Mouse (Mus musculus): ENCODE results near the gene Myh1. TPM values are rescaled to one million over a fixed set of nuclear protein-coding genes. Genes with fewer than 3 reads are reported as not detected.

Myh1 gene
- polyA plus RNA-seq (2015; fragmentation: Nextera tagmentation; extraction: Ambion mirVana), result 0.06 and 0.09 TPM in 2 replicates

DNA sequence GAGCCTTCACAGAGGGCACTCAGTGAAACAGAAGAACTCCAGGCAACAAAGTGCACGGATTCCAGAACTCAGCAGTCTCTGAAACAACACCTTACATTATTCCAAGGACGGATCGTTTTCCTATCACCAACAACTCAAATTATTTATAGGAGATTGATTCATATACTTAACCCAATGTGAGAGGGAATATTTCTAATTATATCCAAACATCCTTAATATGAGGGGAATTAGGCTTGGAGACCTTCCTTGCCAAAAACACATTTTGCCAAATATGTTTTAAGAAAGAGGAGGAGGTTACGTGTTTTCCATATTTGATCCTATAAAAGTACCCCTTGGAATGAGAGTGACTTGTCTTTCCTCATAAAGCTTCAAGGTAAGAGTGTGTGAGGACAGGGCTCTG, at the start of gene Myh1:
Gene Myh1, plus strand, starts transcription at position 301 of the 400 bp plus-strand sequence.
- no peak within 1 kb of the TSS for H3K4me2 ChIP-seq
- no peak for ATAC-seq (ENCODE audit: insufficient read depth)

DNA sequence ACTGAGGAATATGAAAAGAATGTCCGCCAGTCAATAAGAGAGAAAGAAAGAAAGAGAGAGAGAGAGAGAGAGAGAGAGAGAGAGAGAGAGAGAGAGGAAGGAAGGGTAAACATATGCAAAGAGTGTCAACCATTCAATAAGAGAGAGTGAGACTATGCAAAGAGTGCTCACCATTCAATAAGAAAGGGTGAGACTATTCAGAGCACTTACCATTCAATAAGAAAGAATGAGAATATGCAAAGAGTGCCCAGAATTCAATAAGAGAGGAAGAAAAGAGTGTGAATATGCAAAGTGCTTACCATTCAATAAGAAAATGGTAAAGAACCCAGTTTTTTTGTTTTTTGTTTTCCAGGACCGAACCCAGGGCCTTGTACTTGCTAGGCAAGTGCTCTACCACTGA, 49.6 kb upstream of the Myh1 start:
- WGBS (ENCODE audit: insufficient replicate concordance), result 59% methylated on average over 2 of the region's 2 CpGs
- no peak overlapping the region for H3K4me2 ChIP-seq
- no peak for ATAC-seq (ENCODE audit: insufficient read depth)

More for the DNA sequence above, at the start of gene Myh1:
- H3K27me3 ChIP-seq, result no peaks in the 10 kb centered on the region
- no peak within 1 kb of the TSS for H3K9ac ChIP-seq
- H3K36me3 ChIP-seq (replicated peaks), result no peaks in the 10 kb centered on the region
- no peak within 1 kb of the TSS for H3K27ac ChIP-seq (replicated peaks)
- no peaks in the 10 kb centered on the region for H3K9me3 ChIP-seq (replicated peaks)
- WGBS (ENCODE audit: insufficient replicate concordance), result 54% methylated on average over 4 of the region's 4 CpGs
- H3K4me1 ChIP-seq (replicated peaks), result no peaks in the 10 kb centered on the region
- H3K4me3 ChIP-seq (replicated peaks), result no peak within 1 kb of the TSS

DNA sequence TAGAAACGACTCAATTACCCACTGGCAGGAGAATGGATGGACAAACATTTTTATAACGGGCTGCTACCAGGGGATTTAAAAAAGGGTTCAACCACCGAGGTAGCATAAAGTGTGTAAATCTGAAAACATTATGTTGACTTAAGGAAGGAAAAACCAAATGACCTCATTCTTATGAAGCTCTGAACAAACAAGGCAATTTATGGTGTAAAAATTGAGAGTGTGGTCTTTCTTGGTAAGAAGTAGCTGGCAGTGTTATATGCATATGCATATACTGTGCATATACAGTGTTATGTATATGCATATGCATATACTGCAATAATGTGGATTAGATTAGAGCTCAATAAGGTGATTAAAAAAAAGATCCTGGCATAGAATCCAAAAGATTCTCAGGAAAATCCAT, 48.7 kb upstream of the Myh1 start:
- 54% methylated on average over 3 of the region's 3 CpGs for WGBS (ENCODE audit: insufficient replicate concordance)
- H3K4me1 ChIP-seq (replicated peaks), result no peaks in the 10 kb centered on the region
- no peak overlapping the region for H3K4me2 ChIP-seq
- no peak for ATAC-seq (ENCODE audit: insufficient read depth)
- H3K9ac ChIP-seq, result no peak overlapping the region
- H3K27me3 ChIP-seq, result no peaks in the 10 kb centered on the region
- no peak overlapping the region for H3K4me3 ChIP-seq (replicated peaks)
- no peak overlapping the region for H3K27ac ChIP-seq (replicated peaks)
- H3K9me3 ChIP-seq (replicated peaks), result no peaks in the 10 kb centered on the region
- no peaks in the 10 kb centered on the region for H3K36me3 ChIP-seq (replicated peaks)

More for the DNA sequence above, 49.6 kb upstream of the Myh1 start:
- no peak overlapping the region for H3K9ac ChIP-seq
- H3K27ac ChIP-seq (replicated peaks), result no peak overlapping the region
- no peaks in the 10 kb centered on the region for H3K36me3 ChIP-seq (replicated peaks)
- no peaks in the 10 kb centered on the region for H3K9me3 ChIP-seq (replicated peaks)
- no peak overlapping the region for H3K4me3 ChIP-seq (replicated peaks)
- no peaks in the 10 kb centered on the region for H3K27me3 ChIP-seq
- no peaks in the 10 kb centered on the region for H3K4me1 ChIP-seq (replicated peaks)

DNA sequence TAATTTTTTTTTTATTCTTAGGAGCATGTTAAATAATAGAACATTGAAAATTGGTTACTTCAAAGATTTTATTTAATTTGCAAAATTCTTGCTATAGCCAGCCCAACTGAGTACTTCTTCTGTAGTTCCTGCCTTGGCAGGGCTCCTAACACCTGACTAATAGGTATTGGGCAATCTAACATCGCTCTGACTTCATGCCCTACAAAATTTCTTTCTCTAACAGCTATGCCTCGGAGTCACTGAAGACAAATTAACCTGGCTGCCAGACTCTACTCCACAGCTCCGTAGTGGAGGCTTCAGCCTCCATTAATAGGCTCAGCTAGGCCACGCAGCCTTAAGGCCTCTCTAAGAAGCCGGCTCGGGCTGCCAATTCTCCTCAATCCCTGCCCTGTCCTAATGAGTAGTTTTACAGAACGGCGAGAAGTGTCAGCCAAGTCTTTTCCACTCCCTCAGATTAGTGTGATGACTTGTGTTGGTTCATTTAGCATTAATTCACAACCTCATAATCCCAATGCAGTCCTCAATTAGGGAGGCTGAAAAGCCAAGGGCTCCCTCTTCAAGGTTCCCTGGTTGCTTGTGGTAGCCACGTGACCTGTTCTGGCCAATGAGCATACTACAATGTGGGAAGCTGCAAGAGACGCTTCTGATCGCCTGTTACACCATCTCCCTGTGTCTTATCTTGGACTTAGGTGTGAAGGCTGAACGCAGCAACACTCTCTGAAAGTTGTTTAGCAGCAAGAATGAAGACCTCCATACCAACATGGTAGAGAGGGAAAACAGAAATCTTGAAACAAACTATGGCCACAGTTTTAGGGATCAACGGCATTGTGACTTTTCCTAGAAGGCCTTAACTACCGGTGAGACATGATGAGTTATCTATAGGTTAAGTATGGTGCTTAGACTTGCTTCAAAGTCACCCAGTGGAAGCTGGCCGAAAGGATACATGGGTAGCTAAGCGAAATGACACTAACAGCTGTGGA, 47.9 kb upstream of the Myh1 start:
- no peaks in the 10 kb centered on the region for H3K9me3 ChIP-seq (replicated peaks)
- no peaks in the 10 kb centered on the region for H3K4me1 ChIP-seq (replicated peaks)
- no peaks in the 10 kb centered on the region for H3K27me3 ChIP-seq
- no peak overlapping the region for H3K4me2 ChIP-seq
- H3K36me3 ChIP-seq (replicated peaks), result no peaks in the 10 kb centered on the region
- H3K4me3 ChIP-seq (replicated peaks), result no peak overlapping the region
- 67% methylated on average over 16 of the region's 16 CpGs for WGBS (ENCODE audit: insufficient replicate concordance)
- H3K27ac ChIP-seq (replicated peaks), result no peak overlapping the region
- H3K9ac ChIP-seq, result no peak overlapping the region
- no peak for ATAC-seq (ENCODE audit: insufficient read depth)

DNA sequence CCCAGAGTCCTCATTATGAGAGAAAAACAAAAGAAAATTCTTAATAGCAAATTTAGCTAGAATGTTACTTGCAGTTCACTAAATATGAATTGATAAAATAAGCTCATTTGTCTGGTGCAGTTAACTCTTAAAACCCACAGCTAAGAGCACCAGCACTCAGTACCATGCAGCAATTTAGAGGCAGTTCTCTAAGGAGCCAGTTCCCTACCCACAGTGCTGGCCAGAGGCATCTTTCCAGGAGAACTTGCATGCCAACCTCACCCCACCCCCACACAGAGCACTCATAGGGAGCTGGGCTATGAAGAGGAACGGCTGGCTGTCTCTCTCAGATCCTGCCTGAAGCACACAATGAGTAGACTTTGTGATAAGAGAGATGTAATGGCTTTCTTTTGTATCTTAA, 46.7 kb upstream of the Myh1 start:
- Histone ChIP-seq H3K9ac (no peak overlapping the region), H3K9me3 (replicated peaks) (no peaks in the 10 kb centered on the region), H3K4me2 (no peak overlapping the region), H3K4me3 (replicated peaks) (no peak overlapping the region), H3K36me3 (replicated peaks) (no peaks in the 10 kb centered on the region), H3K27ac (replicated peaks) (no peak overlapping the region), H3K4me1 (replicated peaks) (no peaks in the 10 kb centered on the region), H3K27me3 (no peaks in the 10 kb centered on the region)
- WGBS (ENCODE audit: insufficient replicate concordance), result 30% methylated on average over 1 of the region's 1 CpGs
- no peak for ATAC-seq (ENCODE audit: insufficient read depth)

DNA sequence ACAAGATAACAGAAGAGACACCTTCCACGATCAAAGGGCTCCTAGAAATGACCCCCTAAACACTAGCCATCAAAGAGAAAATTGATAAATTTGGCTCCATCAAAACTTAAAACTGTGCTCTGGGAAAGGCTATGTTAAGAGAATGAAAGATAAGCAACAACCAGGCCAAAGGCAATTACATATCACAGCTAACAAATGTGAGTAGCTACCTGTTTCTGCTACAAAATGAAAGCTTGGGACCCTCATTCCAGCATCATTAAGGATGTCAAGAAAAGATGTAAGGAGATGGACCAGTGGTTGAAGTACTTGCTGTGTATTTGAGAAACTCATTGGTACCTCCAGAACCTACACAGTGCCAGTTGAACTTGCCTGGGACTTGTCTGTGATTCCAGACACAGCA, 46.0 kb upstream of the Myh1 start:
- Histone ChIP-seq H3K4me2 (no peak overlapping the region), H3K9ac (no peak overlapping the region)

DNA sequence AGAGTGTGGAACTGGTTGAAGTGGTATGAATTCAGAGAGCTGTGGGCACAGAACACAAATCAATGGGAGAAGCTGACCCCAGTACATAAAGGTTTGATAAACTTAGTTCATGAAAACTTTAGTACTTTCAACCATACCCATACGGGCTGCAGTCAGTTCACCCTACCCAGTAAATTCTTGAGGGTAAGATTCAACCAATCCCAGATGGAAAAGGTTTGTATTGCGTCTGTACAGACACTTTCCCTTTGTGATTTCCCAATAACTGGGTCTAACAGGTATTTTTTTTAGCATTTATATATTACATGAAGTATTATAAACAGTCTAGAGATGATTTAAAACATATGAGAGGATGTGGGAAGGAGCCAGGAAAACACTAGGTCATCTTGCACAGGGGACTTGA, 44.2 kb upstream of the Myh1 start:
- no peak overlapping the region for H3K9ac ChIP-seq
- no peak overlapping the region for H3K4me3 ChIP-seq (replicated peaks)
- no peak for ATAC-seq (ENCODE audit: insufficient read depth)
- H3K36me3 ChIP-seq (replicated peaks), result no peaks in the 10 kb centered on the region
- H3K9me3 ChIP-seq (replicated peaks), result no peaks in the 10 kb centered on the region
- H3K27me3 ChIP-seq, result no peaks in the 10 kb centered on the region
- 49% methylated on average over 2 of the region's 2 CpGs for WGBS (ENCODE audit: insufficient replicate concordance)
- no peak overlapping the region for H3K4me2 ChIP-seq
- H3K4me1 ChIP-seq (replicated peaks), result no peaks in the 10 kb centered on the region
- H3K27ac ChIP-seq (replicated peaks), result no peak overlapping the region

More for the DNA sequence above, 46.0 kb upstream of the Myh1 start:
- Histone ChIP-seq H3K27ac (replicated peaks) (no peak overlapping the region), H3K9me3 (replicated peaks) (no peaks in the 10 kb centered on the region), H3K4me3 (replicated peaks) (no peak overlapping the region), H3K27me3 (no peaks in the 10 kb centered on the region), H3K4me1 (replicated peaks) (no peaks in the 10 kb centered on the region), H3K36me3 (replicated peaks) (no peaks in the 10 kb centered on the region)
- WGBS (ENCODE audit: insufficient replicate concordance), result 50% methylated on average over 1 of the region's 1 CpGs
- no peak for ATAC-seq (ENCODE audit: insufficient read depth)

DNA sequence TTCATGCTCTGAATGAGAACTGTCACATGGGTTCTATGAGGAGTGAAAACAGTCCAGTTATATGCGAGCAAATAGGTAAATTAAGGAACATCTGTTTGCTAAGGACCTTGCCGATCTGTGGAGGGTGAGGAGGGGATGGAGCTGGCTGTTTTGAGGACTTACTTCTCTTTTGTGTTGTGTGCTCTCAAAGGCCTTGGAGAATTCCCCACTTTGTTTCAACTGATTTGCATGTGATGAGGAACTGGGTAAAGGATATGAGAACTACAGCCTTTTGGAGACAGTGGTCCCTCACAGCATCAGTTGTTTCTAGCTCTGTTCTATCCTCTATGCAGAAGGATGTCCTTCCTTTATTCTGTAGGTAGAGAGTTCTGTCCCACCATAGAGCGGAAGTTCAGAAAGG, 39.7 kb upstream of the Myh1 start:
- H3K4me1 ChIP-seq (replicated peaks), result no peaks in the 10 kb centered on the region
- H3K4me3 ChIP-seq (replicated peaks), result no peak overlapping the region
- H3K27me3 ChIP-seq, result no peaks in the 10 kb centered on the region
- H3K4me2 ChIP-seq, result no peak overlapping the region
- H3K9ac ChIP-seq, result no peak overlapping the region
- ATAC-seq (ENCODE audit: insufficient read depth), result no peak
- WGBS (ENCODE audit: insufficient replicate concordance), result 69% methylated on average over 3 of the region's 3 CpGs
- H3K36me3 ChIP-seq (replicated peaks), result no peaks in the 10 kb centered on the region
- no peaks in the 10 kb centered on the region for H3K9me3 ChIP-seq (replicated peaks)
- H3K27ac ChIP-seq (replicated peaks), result no peak overlapping the region

DNA sequence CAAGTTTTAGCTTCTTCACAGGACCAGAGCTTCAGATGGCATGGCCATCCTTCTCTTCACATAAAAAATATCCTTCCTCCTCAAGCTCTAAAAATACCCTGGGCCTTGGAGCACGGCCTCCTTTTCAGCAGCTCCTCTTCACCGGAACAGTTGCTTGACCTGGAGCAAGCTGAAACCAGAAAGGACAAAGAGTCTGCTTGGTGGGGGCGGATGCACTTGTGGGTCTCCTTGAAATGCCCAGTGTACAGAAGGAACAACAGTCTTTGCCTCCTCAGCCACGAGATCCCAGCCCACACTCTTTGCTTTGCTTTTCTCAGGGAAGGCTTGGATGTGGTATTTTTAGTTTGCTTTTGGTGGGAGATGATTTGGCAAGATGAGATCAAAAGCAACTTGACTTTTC, 36.2 kb upstream of the Myh1 start:
- no peaks in the 10 kb centered on the region for H3K36me3 ChIP-seq (replicated peaks)
- no peak overlapping the region for H3K4me3 ChIP-seq (replicated peaks)
- 66% methylated on average over 4 of the region's 4 CpGs for WGBS (ENCODE audit: insufficient replicate concordance)
- no peak overlapping the region for H3K27ac ChIP-seq (replicated peaks)
- no peaks in the 10 kb centered on the region for H3K27me3 ChIP-seq
- H3K9ac ChIP-seq, result no peak overlapping the region
- ATAC-seq (ENCODE audit: insufficient read depth), result no peak
- no peak overlapping the region for H3K4me2 ChIP-seq
- no peaks in the 10 kb centered on the region for H3K9me3 ChIP-seq (replicated peaks)
- no peaks in the 10 kb centered on the region for H3K4me1 ChIP-seq (replicated peaks)

DNA sequence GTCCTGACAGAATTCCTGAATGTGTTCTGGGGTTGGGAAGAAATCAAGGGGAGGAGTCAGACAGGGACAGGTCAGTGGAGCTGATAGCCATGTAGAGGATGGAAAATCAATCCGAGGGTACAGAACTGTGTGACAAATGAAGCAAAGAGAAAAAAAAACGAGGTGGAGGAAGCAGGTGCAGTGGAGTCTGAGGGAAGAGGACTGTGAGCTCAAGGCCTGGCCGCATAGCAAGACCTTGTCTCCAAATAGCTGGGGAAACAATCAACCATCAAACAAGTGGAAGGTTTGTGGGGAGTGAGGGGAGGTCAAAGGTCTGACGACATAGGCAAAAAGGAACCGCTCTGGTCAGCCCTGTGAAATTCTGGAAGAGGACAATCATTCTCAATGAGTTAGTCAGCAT, 35.0 kb upstream of the Myh1 start:
- H3K4me3 ChIP-seq (replicated peaks), result no peak overlapping the region
- WGBS (ENCODE audit: insufficient replicate concordance), result 37% methylated on average over 5 of the region's 5 CpGs
- ATAC-seq (ENCODE audit: insufficient read depth), result no peak

DNA sequence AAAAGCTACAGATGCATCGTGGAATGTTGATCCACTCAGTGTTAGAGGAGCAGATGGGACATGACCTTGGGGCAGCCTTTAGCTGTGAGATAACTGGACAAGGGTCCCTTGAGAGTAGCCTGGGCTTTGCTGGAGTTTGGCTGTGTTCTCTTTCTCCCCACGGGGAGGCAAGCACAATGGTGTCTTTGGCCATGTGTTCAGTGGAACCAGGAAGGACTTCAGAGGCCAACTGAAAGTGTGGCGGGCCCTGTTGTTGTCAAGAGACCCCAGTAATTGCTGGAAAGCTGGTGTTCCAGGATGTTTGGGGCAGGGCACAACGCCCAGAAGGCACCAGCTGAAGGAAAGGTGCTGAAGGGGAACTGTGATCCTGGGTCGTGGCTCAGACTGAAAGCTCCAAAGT, 30.6 kb upstream of the Myh1 start:
- H3K27me3 ChIP-seq, result no peaks in the 10 kb centered on the region
- no peak overlapping the region for H3K9ac ChIP-seq
- no peaks in the 10 kb centered on the region for H3K36me3 ChIP-seq (replicated peaks)
- no peak overlapping the region for H3K27ac ChIP-seq (replicated peaks)
- H3K4me2 ChIP-seq, result no peak overlapping the region
- H3K4me3 ChIP-seq (replicated peaks), result no peak overlapping the region
- WGBS (ENCODE audit: insufficient replicate concordance), result 35% methylated on average over 5 of the region's 5 CpGs
- H3K4me1 ChIP-seq (replicated peaks), result no peaks in the 10 kb centered on the region
- ATAC-seq (ENCODE audit: insufficient read depth), result no peak
- H3K9me3 ChIP-seq (replicated peaks), result no peaks in the 10 kb centered on the region

More for the DNA sequence above, 35.0 kb upstream of the Myh1 start:
- Histone ChIP-seq H3K9ac (no peak overlapping the region), H3K36me3 (replicated peaks) (no peaks in the 10 kb centered on the region), H3K27ac (replicated peaks) (no peak overlapping the region), H3K4me1 (replicated peaks) (no peaks in the 10 kb centered on the region), H3K27me3 (no peaks in the 10 kb centered on the region), H3K4me2 (no peak overlapping the region), H3K9me3 (replicated peaks) (no peaks in the 10 kb centered on the region)

Data from liver, embryonic 15.5 days (tissue).